8 mouse cellular contexts compared by ENCODE assay signal in genomic region chr9:43879220-43879968, GRCm38 (mm10).
DNase-seq lines count a peak whose midpoint lies in the region; ATAC-seq and TF ChIP-seq lines count a peak whose summit lies in the region.

No protein-coding gene starts in this region.

- H3K36me3 ChIP-seq in lung, embryonic 15.5 days, result no peaks in the 10 kb centered on the region
- no peaks in the 10 kb centered on the region for H3K36me3 ChIP-seq in intestine, postnatal 0 days (ENCODE audit: control insufficient read depth, insufficient read depth)

- no peak for TF ChIP-seq CTCF in intestine, postnatal 0 days (IDR thresholded peaks at IDR 0.05; ENCODE audit: low read depth)

- WGBS in lung, embryonic 15.5 days, result 2% methylated on average over 24 of the region's 24 CpGs
- WGBS in intestine, postnatal 0 days, result 3% methylated on average over 24 of the region's 24 CpGs

- peaks cover 10% of the 10 kb centered on the region; the same call in 1 of the 2 replicates for H3K4me1 ChIP-seq in lung, embryonic 15.5 days
- H3K4me1 ChIP-seq in intestine, postnatal 0 days (replicated peaks; ENCODE audit: control insufficient read depth, insufficient read depth, low read length), result no peaks in the 10 kb centered on the region

- no peak for ATAC-seq in lung, embryonic 15.5 days (ENCODE audit: borderline replicate concordance, extremely low read depth, low FRiP score, low TSS enrichment)
- no peak for ATAC-seq in intestine, postnatal 0 days

- peak overlapping the region; percentile 37 for H3K4me2 ChIP-seq in lung, embryonic 15.5 days
- peak overlapping the region; percentile 21 for H3K4me2 ChIP-seq in intestine, postnatal 0 days (replicated peaks; ENCODE audit: low read depth)

- H3K27ac ChIP-seq in lung, embryonic 15.5 days, result no peak overlapping the region
- H3K27ac ChIP-seq in intestine, postnatal 0 days (ENCODE audit: low read depth, low read length), result no peak overlapping the region

- H3K27me3 ChIP-seq in lung, embryonic 15.5 days, result peaks cover 55% of the 10 kb centered on the region
- peaks cover 29% of the 10 kb centered on the region for H3K27me3 ChIP-seq in intestine, postnatal 0 days (replicated peaks; ENCODE audit: control insufficient read depth, insufficient read depth, low read length)

- H3K9ac ChIP-seq in lung, embryonic 15.5 days, result no peak overlapping the region
- no peak overlapping the region for H3K9ac ChIP-seq in intestine, postnatal 0 days (ENCODE audit: low read depth, low read length)

- DNase-seq in cerebellum, postnatal 25 days, result peak; percentile 6 to 9
- DNase-seq in cerebellum, adult 11 months, result no peak
- DNase-seq in lung, postnatal 14 days, result no peak
- DNase-seq in retina, postnatal 1 day, result peak; percentile 33
- DNase-seq in spleen, postnatal 14 days (ENCODE audit: low spot score in 2 of 2), result no peak
- no peak for DNase-seq in yolk sac, embryonic 10.5 days (ENCODE audit: low spot score)

- 0 out of 2 replicates have a peak overlapping the region, but pooled peaks have one; percentile 18 for H3K4me3 ChIP-seq in lung, embryonic 15.5 days
- H3K4me3 ChIP-seq in intestine, postnatal 0 days (ENCODE audit: low read depth, low read length), result peak overlapping the region; percentile 22; the same call in 1 of the 2 replicates

- no peaks in the 10 kb centered on the region for H3K9me3 ChIP-seq in lung, embryonic 15.5 days
- H3K9me3 ChIP-seq in intestine, postnatal 0 days (ENCODE audit: control insufficient read depth), result no peaks in the 10 kb centered on the region

Comparison
In these comparisons a context has a peak if more than half of its experiments do, and no peak if none do; other contexts are left out.
1. DNase-seq: peak in cerebellum, postnatal 25 days (2 of 2) and retina, postnatal 1 day (single experiment); none in cerebellum, adult 11 months (single experiment), lung, postnatal 14 days (single experiment), spleen, postnatal 14 days (0 of 2) and yolk sac, embryonic 10.5 days (single experiment).